Mouse (Mus musculus) frontal cortex, postnatal 14 days (tissue): ENCODE data around the gene Gm13277.
"Not testable (repeated sequence)": the region's sequence is repeated elsewhere in the genome, so short reads cannot be mapped to it uniquely, and the experiment has no call there.

Source experiments
- DNase-seq, 2 experiments: peaks; one replicate each; pipeline ENCODE4 v3.0.0; 2022; ENCODE audit warnings: low spot score in 2 of 2

The Gm13277 gene

DNA sequence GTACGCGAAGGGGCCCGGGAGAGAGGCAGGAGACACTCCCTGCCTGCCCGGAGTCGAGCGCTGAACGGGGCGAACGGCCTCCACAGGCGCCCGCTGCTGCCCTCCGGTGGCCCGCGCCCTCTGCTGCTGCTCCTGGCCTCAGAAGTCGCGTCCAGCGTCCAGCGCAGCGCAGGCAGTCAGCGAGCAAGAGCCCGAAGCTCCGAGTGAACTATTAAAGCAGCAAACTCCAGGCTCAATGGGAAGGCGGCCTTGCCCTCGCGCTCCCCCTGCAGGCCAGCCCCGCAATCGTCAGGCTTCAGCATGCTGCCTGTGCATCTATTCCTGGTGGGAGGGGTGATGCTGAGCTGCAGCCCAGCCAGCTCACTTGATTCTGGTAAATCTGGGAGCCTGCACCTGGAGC, 3.0 kb upstream of the Gm13277 start, which contains the start of gene Gm13276:
TSS of gene Gm13276 (plus strand) at position 301 of the 400 bp plus-strand sequence.
- DNase-seq: not testable (repeated sequence)

DNA sequence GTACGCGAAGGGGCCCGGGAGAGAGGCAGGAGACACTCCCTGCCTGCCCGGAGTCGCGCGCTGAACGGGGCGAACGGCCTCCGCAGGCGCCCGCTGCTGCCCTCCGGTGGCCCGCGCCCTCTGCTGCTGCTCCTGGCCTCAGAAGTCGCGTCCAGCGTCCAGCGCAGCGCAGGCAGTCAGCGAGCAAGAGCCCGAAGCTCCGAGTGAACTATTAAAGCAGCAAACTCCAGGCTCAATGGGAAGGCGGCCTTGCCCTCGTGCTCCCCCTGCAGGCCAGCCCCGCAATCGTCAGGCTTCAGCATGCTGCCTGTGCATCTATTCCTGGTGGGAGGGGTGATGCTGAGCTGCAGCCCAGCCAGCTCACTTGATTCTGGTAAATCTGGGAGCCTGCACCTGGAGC, 2.8 kb downstream of the Gm13277 start, which contains the start of gene Gm13278:
TSS of gene Gm13278 (plus strand) at position 301 of the 400 bp plus-strand sequence.
- not testable (repeated sequence) for DNase-seq

- DNase-seq: peak; percentile 70 to 76
Measured at GRCm38 (mm10) chr4:88793936-88794675, 5.7 kb downstream of the Gm13277 start, which contains the start of gene Gm13275. Gene Gm13275 (plus strand): TSS chr4:88794487.

- DNase-seq: not testable (repeated sequence)
Measured at GRCm38 (mm10) chr4:88797097-88797496, 8.7 kb downstream of the Gm13277 start, which contains the start of gene Gm13279. Gene Gm13279 (plus strand): TSS chr4:88797397.

GRCm38 (mm10) chr4:88799365-88799764, 10.9 kb downstream of the Gm13277 start, which contains the start of gene Gm13285:
Gene Gm13285 (plus strand): TSS chr4:88799665.
- not testable (repeated sequence) for DNase-seq

DNA sequence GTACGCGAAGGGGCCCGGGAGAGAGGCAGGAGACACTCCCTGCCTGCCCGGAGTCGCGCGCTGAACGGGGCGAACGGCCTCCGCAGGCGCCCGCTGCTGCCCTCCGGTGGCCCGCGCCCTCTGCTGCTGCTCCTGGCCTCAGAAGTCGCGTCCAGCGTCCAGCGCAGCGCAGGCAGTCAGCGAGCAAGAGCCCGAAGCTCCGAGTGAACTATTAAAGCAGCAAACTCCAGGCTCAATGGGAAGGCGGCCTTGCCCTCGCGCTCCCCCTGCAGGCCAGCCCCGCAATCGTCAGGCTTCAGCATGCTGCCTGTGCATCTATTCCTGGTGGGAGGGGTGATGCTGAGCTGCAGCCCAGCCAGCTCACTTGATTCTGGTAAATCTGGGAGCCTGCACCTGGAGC, 14.5 kb downstream of the Gm13277 start, which contains the start of gene Gm13287:
TSS of gene Gm13287 (plus strand) at position 301 of the 400 bp plus-strand sequence.
- not testable (repeated sequence) for DNase-seq

GRCm38 (mm10) chr4:88805231-88805630, 16.8 kb downstream of the Gm13277 start, which contains the start of gene Gm13288:
Gene Gm13288 (plus strand): TSS chr4:88805531.
- not testable (repeated sequence) for DNase-seq

GRCm38 (mm10) chr4:88805761-88806160, 17.3 kb downstream of the Gm13277 start:
- peak in 1 of 2 experiments; percentile 7 for DNase-seq

DNA sequence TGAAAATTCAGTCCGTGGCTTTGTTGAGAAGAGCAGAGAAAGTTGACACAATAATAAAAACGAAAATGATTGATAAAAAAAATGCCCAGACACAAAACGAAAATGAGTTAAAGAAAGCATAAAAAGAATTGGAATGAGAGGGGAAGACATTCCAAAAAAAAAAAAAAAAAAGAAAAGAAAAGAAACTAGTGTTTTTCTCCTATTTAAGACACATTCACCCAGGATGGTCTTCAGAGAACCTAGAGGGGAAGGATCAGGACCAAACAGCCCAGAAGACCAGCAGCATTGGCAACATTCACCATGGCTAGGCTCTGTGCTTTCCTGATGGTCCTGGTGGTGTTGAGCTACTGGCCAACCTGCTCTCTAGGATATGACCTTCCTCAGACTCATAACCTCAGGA, 27.5 kb downstream of the Gm13277 start, which contains the start of gene Ifna7:
TSS of gene Ifna7 (plus strand) at position 301 of the 400 bp plus-strand sequence.
- DNase-seq: no peak

DNA sequence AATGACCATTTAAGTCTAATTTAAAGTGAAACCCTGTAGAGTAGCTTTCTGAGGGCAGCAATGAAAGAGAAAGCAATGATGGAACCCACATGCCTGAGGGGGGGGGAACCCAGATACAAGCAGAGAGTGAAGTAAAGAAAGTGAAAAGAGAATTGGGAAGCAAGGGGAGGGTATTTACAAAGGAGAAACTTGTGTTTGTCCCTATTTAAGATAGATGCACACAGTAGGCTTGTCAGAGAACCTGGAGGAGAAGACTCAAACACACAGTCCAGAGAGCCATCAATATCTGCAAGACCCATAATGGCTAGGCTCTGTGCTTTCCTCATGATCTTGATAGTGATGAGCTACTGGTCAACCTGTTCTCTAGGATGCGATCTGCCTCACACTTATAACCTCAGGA, 31.2 kb downstream of the Gm13277 start, which contains the start of gene Ifna11:
TSS of gene Ifna11 (plus strand) at position 301 of the 400 bp plus-strand sequence.
- DNase-seq: no peak

- peak in 1 of 2 experiments; percentile 9 for DNase-seq
Measured at GRCm38 (mm10) chr4:88822995-88823394, 34.6 kb downstream of the Gm13277 start.

DNA sequence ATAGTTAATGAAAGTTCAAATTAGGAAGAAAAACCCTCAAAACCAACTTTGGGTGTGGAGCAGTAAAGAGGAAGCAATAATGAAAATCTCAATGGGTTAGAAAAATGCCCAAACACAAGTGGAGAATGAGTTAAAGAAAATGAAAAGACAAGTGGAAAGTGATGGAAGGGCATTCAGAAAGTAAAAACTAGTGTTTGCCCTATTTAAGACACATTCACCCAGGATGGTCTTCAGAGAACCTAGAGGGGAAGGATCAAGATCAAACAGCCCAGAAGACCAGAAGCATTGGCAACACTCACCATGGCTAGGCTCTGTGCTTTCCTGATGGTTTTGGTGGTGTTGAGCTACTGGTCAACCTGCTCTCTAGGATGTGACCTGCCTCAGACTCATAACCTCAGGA, 38.7 kb downstream of the Gm13277 start, which contains the start of gene Ifna6:
TSS of gene Ifna6 (plus strand) at position 301 of the 400 bp plus-strand sequence.
- not testable (repeated sequence) for DNase-seq

DNA sequence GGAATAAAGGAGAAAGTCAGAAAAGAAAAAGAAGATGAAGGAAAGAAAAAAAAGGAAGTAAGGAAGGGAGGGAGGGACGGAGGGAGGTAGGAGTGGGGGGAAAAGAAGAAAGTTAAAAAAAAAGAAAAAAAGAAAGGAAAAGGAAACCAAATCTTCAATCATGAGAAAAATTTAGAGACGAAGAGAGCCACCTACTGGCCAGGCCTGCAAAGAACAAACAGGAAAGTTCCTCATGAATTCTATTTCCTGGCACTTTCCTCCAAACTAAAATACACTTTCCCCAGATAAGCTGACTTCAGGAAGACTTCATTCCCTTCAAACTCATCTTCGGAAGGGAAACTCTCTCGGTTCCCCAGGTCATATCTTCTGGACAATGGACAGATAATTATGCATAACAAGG, 42.1 kb downstream of the Gm13277 start:
- DNase-seq: peak in 1 of 2 experiments; percentile 39

DNA sequence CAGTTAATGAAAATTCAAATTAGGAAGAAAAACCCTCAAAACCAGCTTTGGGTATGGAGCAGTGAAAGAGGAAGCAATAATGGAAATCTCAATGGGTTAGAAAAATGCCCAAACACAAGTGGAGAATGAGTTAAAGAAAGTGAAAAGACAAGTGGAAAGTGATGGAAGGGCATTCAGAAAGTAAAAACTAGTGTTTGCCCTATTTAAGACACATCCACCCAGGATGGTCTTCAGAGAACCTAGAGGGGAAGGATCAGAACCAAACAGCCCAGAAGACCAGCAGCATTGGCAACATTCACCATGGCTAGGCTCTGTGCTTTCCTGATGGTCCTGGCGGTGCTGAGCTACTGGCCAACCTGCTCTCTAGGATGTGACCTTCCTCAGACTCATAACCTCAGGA, 46.8 kb downstream of the Gm13277 start, which contains the start of gene Ifna5:
TSS of gene Ifna5 (plus strand) at position 301 of the 400 bp plus-strand sequence.
- DNase-seq: not testable (repeated sequence)
